Mouse (Mus musculus) urinary bladder, postnatal 4 days (tissue): ENCODE measurements around the gene Erc2.

Source experiments
- DNase-seq, 2 experiments: peaks; one replicate each; pipeline ENCODE4 v3.0.0; 2021 to 2022; ENCODE audit warnings: low spot score in 2 of 2

Erc2 gene

GRCm38 (mm10) chr14:28061649-28062375, 439.6 kb downstream of the Erc2 start:
- DNase-seq: no peak

- DNase-seq: no peak
Measured at GRCm38 (mm10) chr14:28068021-28068420, 445.8 kb downstream of the Erc2 start.

GRCm38 (mm10) chr14:28069826-28070225, 447.6 kb downstream of the Erc2 start:
- no peak for DNase-seq

GRCm38 (mm10) chr14:28072561-28072960, 450.3 kb downstream of the Erc2 start:
- DNase-seq: no peak

- no peak for DNase-seq
Measured at GRCm38 (mm10) chr14:28089636-28090443, 467.6 kb downstream of the Erc2 start.

- DNase-seq: no peak
Measured at GRCm38 (mm10) chr14:28091367-28091766, 469.1 kb downstream of the Erc2 start.

- no peak for DNase-seq
Measured at GRCm38 (mm10) chr14:28093214-28093613, 471.0 kb downstream of the Erc2 start.

- DNase-seq: no peak
Measured at GRCm38 (mm10) chr14:28093913-28094312, 471.7 kb downstream of the Erc2 start.

- DNase-seq: no peak
Measured at GRCm38 (mm10) chr14:28099084-28099483, 476.9 kb downstream of the Erc2 start.

- DNase-seq: no peak
Measured at GRCm38 (mm10) chr14:28113121-28113520, 490.9 kb downstream of the Erc2 start.

GRCm38 (mm10) chr14:28120851-28121250, 498.6 kb downstream of the Erc2 start:
- DNase-seq: no peak

GRCm38 (mm10) chr14:28126842-28127241, 504.6 kb downstream of the Erc2 start:
- DNase-seq: no peak

- no peak for DNase-seq
Measured at GRCm38 (mm10) chr14:28128999-28129398, 506.8 kb downstream of the Erc2 start.

GRCm38 (mm10) chr14:28143998-28144397, 521.8 kb downstream of the Erc2 start:
- DNase-seq: no peak

GRCm38 (mm10) chr14:28147201-28147600, 525.0 kb downstream of the Erc2 start:
- no peak for DNase-seq

GRCm38 (mm10) chr14:28150942-28151341, 528.7 kb downstream of the Erc2 start:
- DNase-seq: no peak

- DNase-seq: no peak
Measured at GRCm38 (mm10) chr14:28155706-28156105, 533.5 kb downstream of the Erc2 start.

GRCm38 (mm10) chr14:28160852-28161251, 538.6 kb downstream of the Erc2 start:
- no peak for DNase-seq

- peak in 1 of 2 experiments; percentile 21 for DNase-seq
Measured at GRCm38 (mm10) chr14:28164642-28165408, 542.6 kb downstream of the Erc2 start.

GRCm38 (mm10) chr14:28165621-28166211, 543.5 kb downstream of the Erc2 start:
- no peak for DNase-seq

GRCm38 (mm10) chr14:28170711-28171110, 548.5 kb downstream of the Erc2 start:
- DNase-seq: no peak

- DNase-seq: no peak
Measured at GRCm38 (mm10) chr14:28171364-28171763, 549.1 kb downstream of the Erc2 start.
